Mouse (Mus musculus) left cerebral cortex, adult 8-10 months (tissue): Measurements from ENCODE around the gene Thap7. TPM values are rescaled to one million over a fixed set of nuclear protein-coding genes. Genes with fewer than 3 reads are reported as not detected.
"Not testable (repeated sequence)": the region's sequence is repeated elsewhere in the genome, so short reads cannot be mapped to it uniquely, and the experiment has no call there.

Experiments used
- DNase-seq, 2 experiments: peaks; one replicate each; pipeline ENCODE4 v3.0.0; 2022; ENCODE audit warnings: low spot score in 2 of 2
- total RNA-seq, 4 experiments: library from RNA; stranded (reverse); gene quantifications; 2 replicates each; pipeline ENCODE4 v1.2.4; 2022

The Thap7 gene
- 10 to 100 TPM; 40.2 to 45.3 (median 44.4) TPM for total RNA-seq

DNA sequence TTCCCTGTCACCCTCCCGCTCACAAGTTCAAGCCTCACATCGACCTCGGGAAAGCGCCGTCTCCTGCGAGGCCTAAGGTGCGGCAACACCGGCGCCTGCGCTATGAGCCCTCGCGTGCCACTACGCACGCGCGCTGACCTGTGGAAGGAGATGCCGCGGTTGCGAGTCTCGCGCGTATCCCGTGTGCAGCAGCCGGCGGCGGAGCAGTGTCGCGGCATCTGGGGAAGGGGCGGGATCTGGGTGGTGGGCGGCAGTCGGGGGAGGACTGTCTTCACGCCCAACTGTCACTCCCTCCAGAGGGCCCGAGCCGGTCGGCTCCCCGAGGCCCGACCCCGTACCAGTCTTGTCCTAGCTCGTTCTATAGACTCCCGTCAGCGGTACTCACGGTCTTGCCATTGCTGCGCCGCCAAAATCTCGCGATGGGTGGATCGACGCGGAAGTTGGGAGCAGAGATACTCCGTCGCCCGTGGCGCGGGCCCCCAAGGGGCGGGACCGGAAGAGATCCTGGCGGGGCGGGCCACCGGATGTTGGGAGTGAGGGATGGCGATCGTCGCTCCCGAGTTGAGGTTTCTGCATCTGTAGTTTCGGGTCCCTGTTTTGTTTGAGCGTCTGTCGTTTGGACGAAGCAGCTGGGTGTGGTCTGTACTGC, at the start of gene Thap7:
Gene Thap7 (minus strand): TSS at position 497 of the 649 bp plus-strand sequence.
- peak; percentile 93 to 94 for DNase-seq

GRCm38 (mm10) chr16:17576825-17577215, 45.9 kb upstream of the Thap7 start:
- no peak for DNase-seq

GRCm38 (mm10) chr16:17575870-17576824, 45.2 kb upstream of the Thap7 start:
- peak; percentile 65 to 73 for DNase-seq

- no peak for DNase-seq
Observed at GRCm38 (mm10) chr16:17566186-17566585, 35.2 kb upstream of the Thap7 start.

DNA sequence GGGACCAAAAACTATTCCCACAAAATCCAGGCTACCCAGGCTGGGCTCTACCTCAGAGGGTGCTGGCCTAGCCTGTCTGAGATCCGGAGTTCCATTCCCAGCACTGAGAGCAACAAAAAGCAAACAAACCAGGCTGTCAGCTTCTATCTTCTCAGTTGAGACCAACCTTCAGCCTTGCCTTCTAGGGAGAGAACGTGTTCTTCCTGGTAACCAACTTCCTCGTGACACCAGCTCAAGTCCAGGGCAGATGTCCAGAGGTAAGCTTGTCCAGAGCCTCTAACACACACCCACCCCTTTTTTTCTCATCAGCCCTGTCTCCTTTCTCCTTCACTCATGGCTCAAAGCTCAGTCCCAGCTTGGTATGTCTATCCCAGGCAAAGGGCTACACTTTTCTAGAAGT, 33.8 kb upstream of the Thap7 start:
- DNase-seq, result no peak

- peak in 1 of 2 experiments; percentile 69 for DNase-seq
Observed at GRCm38 (mm10) chr16:17564221-17564620, 33.3 kb upstream of the Thap7 start.

- no peak for DNase-seq
Observed at GRCm38 (mm10) chr16:17563580-17563979, 32.6 kb upstream of the Thap7 start.

- DNase-seq, result peak in 1 of 2 experiments; percentile 61
Observed at GRCm38 (mm10) chr16:17561751-17562208, 30.8 kb upstream of the Thap7 start, which contains the start of gene P2rx6. Gene P2rx6 (plus strand): TSS chr16:17561885.

- peak in 1 of 2 experiments; percentile 48 for DNase-seq
Observed at GRCm38 (mm10) chr16:17561128-17561750, 30.3 kb upstream of the Thap7 start, which contains the start of gene Lrrc74b. Gene Lrrc74b (minus strand): TSS chr16:17561247.

DNA sequence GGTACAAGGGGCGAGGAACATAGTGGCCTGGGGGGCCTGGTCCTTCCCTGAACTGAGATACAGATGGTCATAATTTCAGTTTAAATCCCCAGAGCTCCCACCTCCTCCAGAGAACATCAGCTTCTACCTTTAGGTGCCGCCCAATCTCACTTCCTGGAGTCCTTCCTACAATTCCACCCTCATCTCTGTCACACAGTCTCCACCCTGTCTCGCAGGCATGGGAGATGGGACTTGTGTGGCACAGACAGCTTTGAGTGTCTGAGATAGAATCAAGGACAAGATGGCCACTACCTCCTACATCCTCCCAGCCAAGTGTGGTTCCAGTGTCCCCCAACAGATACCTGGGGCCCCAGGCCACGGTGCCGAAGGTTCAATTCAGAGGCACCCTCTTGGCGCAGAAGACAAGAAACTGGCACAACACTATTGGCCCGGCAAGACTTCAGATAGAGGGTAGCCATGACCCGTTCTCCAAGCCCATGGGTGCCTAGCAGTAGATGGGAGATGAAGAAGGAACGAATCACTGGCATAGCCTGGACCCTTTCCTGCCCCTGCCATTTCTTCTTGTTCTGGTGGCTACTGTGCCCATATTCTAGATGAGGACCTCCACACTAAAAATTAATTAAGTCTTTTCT, 28.6 kb upstream of the Thap7 start:
- no peak for DNase-seq

- DNase-seq, result peak in 1 of 2 experiments; percentile 4
Observed at GRCm38 (mm10) chr16:17558811-17559210, 27.9 kb upstream of the Thap7 start.

- no peak for DNase-seq
Observed at GRCm38 (mm10) chr16:17557947-17558480, 27.1 kb upstream of the Thap7 start.

DNA sequence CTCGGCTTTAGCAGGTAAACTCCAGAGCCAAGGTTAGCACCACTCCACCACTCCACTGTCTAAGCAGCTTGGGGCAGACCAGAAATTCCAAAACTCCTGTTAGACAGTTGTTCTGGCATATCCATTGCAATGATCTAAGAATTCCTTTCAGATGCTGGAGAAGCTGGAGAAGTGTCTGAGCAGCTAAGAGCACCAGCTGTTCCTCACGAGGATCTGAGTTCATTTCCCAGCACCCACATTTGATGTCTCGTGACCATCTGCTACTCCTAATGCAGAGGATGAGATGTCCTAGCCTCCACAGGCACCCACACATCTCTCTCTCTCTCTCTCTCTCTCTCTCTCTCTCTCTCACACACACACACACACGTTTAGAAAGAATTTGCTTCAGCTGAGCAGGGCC, 26.0 kb upstream of the Thap7 start:
- no peak for DNase-seq

GRCm38 (mm10) chr16:17556180-17556579, 25.2 kb upstream of the Thap7 start:
- no peak for DNase-seq

DNA sequence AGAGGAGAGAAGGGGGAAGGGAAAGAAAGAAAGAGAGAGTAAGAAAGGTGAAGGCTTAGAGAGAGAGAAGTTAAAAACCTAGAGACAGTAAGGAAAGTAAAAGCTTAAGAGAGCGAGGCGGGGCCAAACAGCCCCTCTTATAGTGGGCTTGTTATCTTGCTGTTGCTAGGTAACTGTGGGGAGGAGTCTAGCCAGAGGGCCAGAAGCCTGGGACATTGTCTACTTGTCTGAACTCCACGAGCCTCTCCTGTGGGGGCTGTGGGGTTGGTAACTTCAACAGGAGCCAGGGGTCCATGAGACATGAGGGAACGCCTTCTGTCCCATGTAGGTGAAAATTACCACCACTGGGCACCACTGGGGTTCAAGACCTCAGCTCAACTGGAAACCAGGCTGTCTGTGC, 23.8 kb upstream of the Thap7 start:
- DNase-seq, result not testable (repeated sequence)

GRCm38 (mm10) chr16:17553910-17554685, 23.2 kb upstream of the Thap7 start:
- DNase-seq, result peak in 1 of 2 experiments; percentile 56

- DNase-seq, result no peak
Observed at GRCm38 (mm10) chr16:17552837-17553236, 21.9 kb upstream of the Thap7 start.

GRCm38 (mm10) chr16:17542632-17543031, 11.7 kb upstream of the Thap7 start:
- DNase-seq, result no peak

DNA sequence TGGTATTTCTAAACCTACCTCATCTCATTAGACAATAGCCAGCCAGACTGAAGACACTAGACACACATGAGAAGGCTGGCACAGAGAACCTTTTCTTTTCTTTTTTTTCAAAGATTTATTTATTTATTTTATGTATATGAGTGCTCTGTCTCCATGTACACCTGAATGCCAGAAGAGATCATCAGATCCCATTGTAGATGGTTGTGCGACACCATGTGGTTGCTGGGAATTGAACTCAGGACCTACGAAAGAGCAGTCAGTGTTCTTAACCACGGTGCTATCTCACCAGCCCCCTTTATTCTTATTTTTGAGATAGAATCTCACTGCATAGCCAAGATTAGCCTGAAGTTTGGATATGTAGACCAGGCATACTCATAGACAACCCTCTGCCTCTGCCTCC, 5.6 kb upstream of the Thap7 start:
- no peak for DNase-seq
